Mouse (Mus musculus) macrophage (primary cell): ENCODE results near the gene Cpeb4. TPM values are rescaled to one million over a fixed set of nuclear protein-coding genes. Genes with fewer than 3 reads are reported as not detected.
"Not testable (repeated sequence)": the region's sequence is repeated elsewhere in the genome, so short reads cannot be mapped to it uniquely, and the experiment has no call there.

Experiments
- H3K27ac ChIP-seq: fragments of 350-480 bp; formaldehyde crosslinking; 2 replicates; pipeline ENCODE4 v1.9.0; 2021
- H3K36me3 ChIP-seq: fragments of 350-480 bp; formaldehyde crosslinking; 2 replicates; pipeline ENCODE4 v1.9.0; 2021; ENCODE audit errors: inconsistent target
- H3K4me3 ChIP-seq: fragments of 350-480 bp; formaldehyde crosslinking; 2 replicates; pipeline ENCODE4 v1.9.0; 2021; ENCODE audit errors: inconsistent target
- H3K79me2 ChIP-seq: fragments of 350-480 bp; formaldehyde crosslinking; 2 replicates; pipeline ENCODE4 v1.9.0; 2021; ENCODE audit errors: inconsistent target
- WGBS: methylation state at CpG from one replicate; pipeline ENCODE4 v1.1.7; 2026; ENCODE audit warnings: inconsistent platforms; ENCODE audit not compliant: missing documents; 5-methylcytosine and 5-hydroxymethylcytosine counted together
- polyA plus RNA-seq: library from polyadenylated mRNA; stranded (reverse); fragments of 250-400 nt; gene quantifications from 3 replicates; pipeline ENCODE4 v1.2.4, GENCODE M21; 2018; ENCODE audit warnings: inconsistent platforms

The Cpeb4 gene
- polyA plus RNA-seq, 1 experiment from 2014 or later = 87.9 TPM

DNA sequence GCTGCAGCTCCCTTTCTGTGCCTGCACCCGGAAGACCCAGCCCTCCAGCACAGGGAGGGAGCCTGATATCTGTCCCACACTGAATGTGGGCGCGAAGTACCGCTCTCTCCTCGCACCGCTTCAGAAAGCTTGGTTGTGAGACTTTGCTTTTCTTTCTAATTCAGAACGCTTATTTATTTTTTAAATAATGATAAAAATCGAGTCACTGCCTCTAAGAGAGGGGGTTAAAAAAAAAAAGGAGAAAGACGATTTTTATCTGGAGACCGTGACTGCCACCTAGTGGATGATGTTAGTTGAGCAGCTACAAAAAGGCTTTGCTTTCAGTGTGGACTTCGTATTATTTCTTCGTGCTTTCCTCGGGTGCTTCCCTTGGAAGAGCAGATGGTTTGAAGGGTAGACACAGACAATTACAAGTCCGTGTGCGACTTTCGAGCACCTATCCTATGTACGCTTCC, 77.3 kb downstream of the Cpeb4 start:
- H3K27ac ChIP-seq = peak overlapping the region; percentile 31; the same call in 1 of the 2 replicates
- no peaks in the 10 kb centered on the region for H3K79me2 ChIP-seq
- peak overlapping the region; percentile 38 for H3K4me3 ChIP-seq
- no peaks in the 10 kb centered on the region for H3K36me3 ChIP-seq
- 2% methylated on average over 17 of the region's 17 CpGs for WGBS

GRCm38 (mm10) chr11:31960071-31960470, 88.1 kb downstream of the Cpeb4 start:
- H3K79me2 ChIP-seq = no peaks in the 10 kb centered on the region
- H3K36me3 ChIP-seq = no peaks in the 10 kb centered on the region
- H3K27ac ChIP-seq = no peak overlapping the region
- H3K4me3 ChIP-seq = no peak overlapping the region

DNA sequence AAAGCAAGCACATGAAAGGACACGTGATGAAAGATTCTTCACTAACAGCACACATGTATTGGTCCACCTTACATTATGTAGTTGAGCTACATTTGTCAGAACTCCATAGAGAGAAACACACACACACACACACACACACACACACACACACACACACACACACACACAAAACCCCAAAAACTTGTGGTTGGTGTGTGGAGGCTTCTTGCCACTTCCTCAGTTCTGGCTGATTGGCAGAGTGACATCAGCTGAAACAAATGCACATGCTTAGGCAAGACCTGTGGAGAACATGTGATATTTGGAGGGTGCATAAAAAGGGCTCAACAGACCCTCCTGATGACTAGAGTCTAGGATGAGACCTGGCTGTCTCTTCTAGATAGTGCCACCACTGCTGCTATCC, 92.0 kb downstream of the Cpeb4 start:
- no peak overlapping the region for H3K27ac ChIP-seq
- no peak overlapping the region for H3K4me3 ChIP-seq
- no peaks in the 10 kb centered on the region for H3K79me2 ChIP-seq
- H3K36me3 ChIP-seq = no peaks in the 10 kb centered on the region
- WGBS = 100% methylated on average over 1 of the region's 1 CpGs

DNA sequence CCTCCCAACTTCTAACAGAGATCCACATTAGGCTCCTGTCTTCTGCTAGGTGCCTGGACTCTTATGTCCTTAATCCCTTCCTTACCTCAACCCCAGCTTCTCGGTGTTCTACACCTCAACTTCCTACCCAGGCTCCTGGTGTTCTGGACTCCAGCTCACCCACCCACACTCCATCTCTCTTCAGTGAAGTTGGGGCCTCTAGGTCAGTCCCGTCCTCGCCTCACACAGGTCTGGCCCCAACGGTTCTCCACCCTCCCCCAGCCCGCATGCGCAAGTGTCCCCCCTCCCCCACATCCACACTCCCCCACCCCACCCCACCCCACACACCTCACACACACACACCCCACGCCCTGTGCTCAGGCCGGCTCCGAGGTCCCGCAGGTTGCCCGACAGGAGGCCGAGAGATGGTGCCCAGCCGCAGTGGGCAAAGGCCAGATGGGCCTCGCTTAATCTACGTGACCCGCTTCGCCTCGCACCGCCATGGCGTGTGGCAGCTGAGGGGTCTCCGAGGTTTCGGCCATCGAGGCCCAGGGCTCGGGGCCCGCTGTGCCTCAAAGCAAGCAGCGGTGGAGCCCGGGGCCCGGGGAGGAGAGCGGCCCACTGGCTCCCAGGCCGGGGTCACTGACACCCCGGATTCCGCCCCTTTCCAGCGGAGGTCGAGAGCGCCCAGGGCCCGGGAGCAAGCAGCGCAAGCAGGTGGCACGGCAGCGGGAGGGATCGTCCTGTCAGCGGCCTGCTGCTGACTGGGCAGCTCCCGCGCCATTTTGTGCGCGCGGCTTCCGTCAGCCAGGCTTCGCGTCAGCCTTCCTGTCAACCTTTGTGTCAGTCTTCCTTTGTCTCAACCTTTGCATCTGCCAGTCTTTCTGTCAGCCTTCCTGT, 93.5 kb downstream of the Cpeb4 start, which contains the start of gene 4930524B15Rik:
Gene 4930524B15Rik (plus strand): TSS at position 337 of the 879 bp plus-strand sequence.
- H3K36me3 ChIP-seq = no peaks in the 10 kb centered on the region
- no peaks in the 10 kb centered on the region for H3K79me2 ChIP-seq
- no peak within 1 kb of the TSS for H3K4me3 ChIP-seq
- 88% methylated on average over 39 of the region's 49 CpGs for WGBS
- no peak within 1 kb of the TSS for H3K27ac ChIP-seq

GRCm38 (mm10) chr11:31974132-31974531, 102.1 kb downstream of the Cpeb4 start:
- H3K4me3 ChIP-seq = no peak overlapping the region
- H3K79me2 ChIP-seq = no peaks in the 10 kb centered on the region
- 42% methylated on average over 4 of the region's 4 CpGs for WGBS
- no peaks in the 10 kb centered on the region for H3K36me3 ChIP-seq
- H3K27ac ChIP-seq = no peak overlapping the region

GRCm38 (mm10) chr11:31974826-31975225, 102.8 kb downstream of the Cpeb4 start:
- Histone ChIP-seq H3K4me3 (no peak overlapping the region), H3K79me2 (no peaks in the 10 kb centered on the region), H3K36me3 (no peaks in the 10 kb centered on the region), H3K27ac (no peak overlapping the region)
- 84% methylated on average over 8 of the region's 8 CpGs for WGBS

GRCm38 (mm10) chr11:31975678-31976077, 103.7 kb downstream of the Cpeb4 start:
- WGBS = 33% methylated on average over 5 of the region's 5 CpGs
- Histone ChIP-seq H3K4me3 (no peak overlapping the region), H3K79me2 (no peaks in the 10 kb centered on the region), H3K36me3 (no peaks in the 10 kb centered on the region), H3K27ac (no peak overlapping the region)

- WGBS = 65% methylated on average over 5 of the region's 5 CpGs
- H3K27ac ChIP-seq = no peak overlapping the region
- H3K4me3 ChIP-seq = no peak overlapping the region
- no peaks in the 10 kb centered on the region for H3K36me3 ChIP-seq
- no peaks in the 10 kb centered on the region for H3K79me2 ChIP-seq
Measured at GRCm38 (mm10) chr11:31976137-31976536, 104.1 kb downstream of the Cpeb4 start.

DNA sequence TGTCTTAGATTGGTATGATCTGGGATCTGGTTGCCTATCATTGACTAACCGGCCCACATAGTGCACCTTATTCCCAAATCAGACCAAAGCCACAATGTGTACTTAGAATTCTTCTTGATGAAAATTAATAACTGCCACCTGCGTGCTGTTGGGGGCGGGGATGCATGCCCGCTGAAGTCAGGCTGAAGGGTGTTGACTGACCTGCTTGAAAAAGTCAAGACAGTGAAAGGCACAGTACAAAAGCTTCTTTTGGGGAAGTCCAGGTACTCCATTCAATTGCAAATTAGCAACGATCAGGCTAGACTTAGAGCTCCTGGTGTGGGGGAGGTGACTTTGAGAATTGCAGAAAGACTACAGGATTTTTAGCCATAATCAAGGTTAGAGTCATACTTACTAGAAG, 108.1 kb downstream of the Cpeb4 start:
- H3K4me3 ChIP-seq, H3K27ac ChIP-seq, H3K36me3 ChIP-seq, H3K79me2 ChIP-seq: not testable (repeated sequence)
- 95% methylated on average over 5 of the region's 5 CpGs for WGBS

DNA sequence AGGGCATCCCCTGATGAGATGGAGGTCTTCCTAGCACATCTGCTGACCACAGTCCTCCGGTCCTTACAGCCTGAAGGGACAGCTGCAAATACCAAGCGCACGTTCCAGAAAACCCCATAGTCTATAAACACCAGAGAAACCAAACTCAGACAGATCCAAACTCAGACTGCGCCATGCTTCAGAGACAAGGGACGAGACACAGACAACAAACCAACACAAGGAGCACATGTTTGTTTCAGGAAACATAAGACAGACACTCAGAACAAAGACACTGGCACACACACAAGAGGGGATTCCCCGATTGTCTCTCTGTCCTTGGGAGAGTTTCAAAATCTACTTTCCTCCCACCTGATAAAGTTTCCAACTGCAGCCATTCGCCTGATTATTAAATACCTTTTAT, 109.8 kb downstream of the Cpeb4 start:
- Histone ChIP-seq H3K36me3 (no peaks in the 10 kb centered on the region), H3K79me2 (no peaks in the 10 kb centered on the region), H3K27ac (no peak overlapping the region), H3K4me3 (no peak overlapping the region)
- WGBS = 91% methylated on average over 7 of the region's 7 CpGs

GRCm38 (mm10) chr11:31982247-31982943, 110.4 kb downstream of the Cpeb4 start:
- not testable (repeated sequence) for H3K36me3 ChIP-seq, H3K79me2 ChIP-seq, H3K4me3 ChIP-seq, H3K27ac ChIP-seq
- WGBS = 98% methylated on average over 10 of the region's 13 CpGs

DNA sequence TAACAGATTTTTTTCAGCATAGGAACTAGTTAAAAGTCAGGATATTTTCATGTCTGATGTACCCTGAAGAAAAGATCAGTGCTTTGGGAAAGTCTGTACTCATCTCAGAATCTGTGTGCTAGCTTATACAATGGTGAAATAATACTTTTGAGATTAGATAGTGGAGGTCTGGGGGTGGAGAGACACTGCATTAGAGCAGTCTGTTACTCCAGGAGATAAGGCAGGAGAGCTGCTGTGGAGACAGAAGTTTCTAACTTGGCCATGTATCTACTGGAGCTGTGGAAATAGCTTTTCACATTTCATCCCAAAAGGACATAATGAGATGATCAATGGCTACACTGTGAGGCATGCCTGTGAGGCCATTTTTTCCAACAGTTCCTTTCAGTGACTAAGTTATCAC, 111.2 kb downstream of the Cpeb4 start:
- Histone ChIP-seq H3K4me3 (no peak overlapping the region), H3K79me2 (no peaks in the 10 kb centered on the region), H3K36me3 (no peaks in the 10 kb centered on the region)

DNA sequence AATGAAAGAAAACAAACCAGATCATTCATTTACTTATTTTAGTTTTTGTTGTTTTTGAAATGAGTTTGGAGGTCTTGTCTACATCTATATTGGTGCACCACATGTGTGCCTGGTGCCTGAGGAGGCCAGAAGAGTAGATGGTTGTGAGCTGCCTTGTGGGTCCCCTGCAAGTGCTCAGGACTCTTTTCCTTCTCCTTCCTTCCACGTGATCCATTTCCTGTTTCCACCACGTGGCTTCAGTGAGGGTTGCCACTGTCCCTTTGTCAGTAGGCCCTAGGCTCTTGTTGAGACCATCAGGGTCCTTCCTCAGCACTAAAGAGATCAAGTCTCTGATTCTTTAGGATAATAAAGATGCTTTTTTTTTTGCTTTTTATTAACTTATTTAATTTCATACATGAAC, 112.8 kb downstream of the Cpeb4 start:
- no peak overlapping the region for H3K4me3 ChIP-seq
- H3K79me2 ChIP-seq = no peaks in the 10 kb centered on the region
- no peak overlapping the region for H3K27ac ChIP-seq
- 16% methylated on average over 2 of the region's 2 CpGs for WGBS
- H3K36me3 ChIP-seq = no peaks in the 10 kb centered on the region

More for the DNA sequence above, 111.2 kb downstream of the Cpeb4 start:
- H3K27ac ChIP-seq = no peak overlapping the region
